Mouse (Mus musculus) gastrocnemius, postnatal 10 days (tissue): ENCODE results near the gene Zmym1. TPM values are rescaled to one million over a fixed set of nuclear protein-coding genes. Genes with fewer than 3 reads are reported as not detected.
A peak's percentile ranks its signal among the peaks of the same experiment; 100 is the strongest.
"Not testable (repeated sequence)": the region's sequence is repeated elsewhere in the genome, so short reads cannot be mapped to it uniquely, and the experiment has no call there.

Source experiments
- DNase-seq: peaks from one replicate; pipeline ENCODE4 v3.0.0; 2021; ENCODE audit warnings: mixed read lengths
- total RNA-seq, 2 experiments: library from RNA; stranded (reverse); gene quantifications; 2 replicates each; pipeline ENCODE4 v1.2.3; 2021

Gene Zmym1
- total RNA-seq, 2 experiments from 2014 or later = 3.8 to 5.3 TPM

GRCm38 (mm10) chr4:127027228-127028190 lies 33.4 kb downstream of the Zmym1 start:
- DNase-seq = peak; percentile 22

- no peak for DNase-seq
Observed at GRCm38 (mm10) chr4:127026826-127027225, 34.1 kb downstream of the Zmym1 start.

- no peak for DNase-seq
Observed at GRCm38 (mm10) chr4:127024240-127024639, 36.7 kb downstream of the Zmym1 start.

GRCm38 (mm10) chr4:127023201-127023600 lies 37.8 kb downstream of the Zmym1 start:
- DNase-seq = no peak

- peak; percentile 84 for DNase-seq
Observed at GRCm38 (mm10) chr4:127021989-127022626, 38.8 kb downstream of the Zmym1 start.

GRCm38 (mm10) chr4:127021151-127021945 lies 39.6 kb downstream of the Zmym1 start, which contains the start of gene Sfpq:
TSS of gene Sfpq (plus strand) at chr4:127021324.
- peak; percentile 97 for DNase-seq

GRCm38 (mm10) chr4:127020411-127021150 lies 40.4 kb downstream of the Zmym1 start:
- no peak for DNase-seq

- no peak for DNase-seq
Observed at GRCm38 (mm10) chr4:127016366-127016765, 44.6 kb downstream of the Zmym1 start.

- DNase-seq = peak; percentile 80
Observed at GRCm38 (mm10) chr4:127015294-127015993, 45.5 kb downstream of the Zmym1 start.

GRCm38 (mm10) chr4:127005113-127005936 lies 55.6 kb downstream of the Zmym1 start:
- peak; percentile 28 for DNase-seq

GRCm38 (mm10) chr4:127004384-127004783 lies 56.6 kb downstream of the Zmym1 start:
- DNase-seq = no peak

GRCm38 (mm10) chr4:127000601-127001105 lies 60.3 kb downstream of the Zmym1 start:
- no peak for DNase-seq

GRCm38 (mm10) chr4:126999372-126999771 lies 61.6 kb downstream of the Zmym1 start:
- DNase-seq = not testable (repeated sequence)

Other genes with a start within 250 kb of the Zmym1 start
- 10 to 100 TPM; 21.6 to 32.1 TPM for gene Zmym4, start 93.0 kb downstream of the Zmym1 start, total RNA-seq
- 100 to 1,000 TPM in 1 of 2 experiments, 10 to 100 TPM in 1; 97.8 to 138 TPM for gene Sfpq, start 39.8 kb downstream of the Zmym1 start, total RNA-seq
- gene Zmym6, start 16.2 kb upstream of the Zmym1 start, total RNA-seq = 1 to 10 TPM; 7.9 to 9.8 TPM
- 1 to 10 TPM; 1.1 to 1.5 TPM for gene Tmem35b, start 62.5 kb upstream of the Zmym1 start, total RNA-seq
- gene Dlgap3, start 108.1 kb upstream of the Zmym1 start, total RNA-seq = under 1 TPM; 0.68 to 0.78 TPM
- gene Smim12, start 182.6 kb upstream of the Zmym1 start, total RNA-seq = 10 to 100 TPM; 29.1 to 32.7 TPM